Mouse (Mus musculus) telencephalon, adult 2 months (tissue): Measurements from ENCODE around the gene E130308A19Rik.
A peak's percentile ranks its signal among the peaks of the same experiment; 100 is the strongest.

Experiments
- DNase-seq: peaks from one replicate; pipeline ENCODE4 v3.0.0-alpha.2; 2011; ENCODE audit warnings: low read depth, low spot score

E130308A19Rik gene

DNA sequence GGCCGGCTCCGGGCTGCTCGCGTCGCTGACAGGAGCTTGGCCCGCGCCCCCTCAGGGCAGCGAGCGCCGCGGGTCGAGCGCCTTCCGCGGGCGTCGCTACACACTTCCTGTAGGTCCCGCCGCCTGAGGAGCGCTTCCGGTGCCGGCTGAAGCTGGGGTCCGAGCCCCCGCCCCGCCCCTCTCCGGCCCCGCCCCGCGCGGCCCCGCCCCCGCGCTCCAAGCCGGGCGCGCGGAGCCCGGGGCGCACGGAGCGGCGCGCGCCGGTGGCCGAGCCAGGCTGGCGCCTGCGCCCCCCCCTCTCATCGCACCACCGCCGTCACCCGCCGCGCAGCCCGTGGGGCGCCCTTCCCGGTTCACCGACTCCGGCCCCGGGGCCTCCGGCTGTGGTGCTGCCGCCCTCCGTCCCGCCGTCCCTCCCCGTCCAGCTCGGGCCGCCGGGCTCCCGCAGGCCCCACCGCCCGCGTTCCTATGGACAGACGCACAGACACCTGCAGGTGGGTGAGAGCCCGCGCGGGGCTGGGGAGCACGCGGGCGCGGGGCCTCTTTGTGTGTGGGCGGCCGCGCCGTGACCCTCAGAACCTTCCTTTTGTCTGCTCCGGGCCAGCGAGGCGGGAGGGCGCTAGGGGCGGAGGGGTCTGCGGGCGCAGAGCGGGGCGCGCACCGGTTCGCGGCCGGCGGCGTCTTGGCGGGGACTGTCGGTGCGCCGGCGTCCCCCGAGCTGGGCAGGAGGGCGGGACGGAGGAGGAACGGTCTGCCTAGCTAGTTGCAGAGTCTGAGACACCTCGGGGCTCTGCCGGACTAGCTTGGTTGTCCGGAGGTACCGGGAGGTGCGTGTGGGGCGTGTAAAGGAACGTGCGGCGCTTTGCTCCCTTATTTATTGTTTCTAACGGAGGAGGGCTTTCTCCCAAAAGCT lies at the start of gene E130308A19Rik:
Gene E130308A19Rik (plus strand): TSS at position 214 of the 913 bp plus-strand sequence.
- DNase-seq = peak; percentile 34

DNA sequence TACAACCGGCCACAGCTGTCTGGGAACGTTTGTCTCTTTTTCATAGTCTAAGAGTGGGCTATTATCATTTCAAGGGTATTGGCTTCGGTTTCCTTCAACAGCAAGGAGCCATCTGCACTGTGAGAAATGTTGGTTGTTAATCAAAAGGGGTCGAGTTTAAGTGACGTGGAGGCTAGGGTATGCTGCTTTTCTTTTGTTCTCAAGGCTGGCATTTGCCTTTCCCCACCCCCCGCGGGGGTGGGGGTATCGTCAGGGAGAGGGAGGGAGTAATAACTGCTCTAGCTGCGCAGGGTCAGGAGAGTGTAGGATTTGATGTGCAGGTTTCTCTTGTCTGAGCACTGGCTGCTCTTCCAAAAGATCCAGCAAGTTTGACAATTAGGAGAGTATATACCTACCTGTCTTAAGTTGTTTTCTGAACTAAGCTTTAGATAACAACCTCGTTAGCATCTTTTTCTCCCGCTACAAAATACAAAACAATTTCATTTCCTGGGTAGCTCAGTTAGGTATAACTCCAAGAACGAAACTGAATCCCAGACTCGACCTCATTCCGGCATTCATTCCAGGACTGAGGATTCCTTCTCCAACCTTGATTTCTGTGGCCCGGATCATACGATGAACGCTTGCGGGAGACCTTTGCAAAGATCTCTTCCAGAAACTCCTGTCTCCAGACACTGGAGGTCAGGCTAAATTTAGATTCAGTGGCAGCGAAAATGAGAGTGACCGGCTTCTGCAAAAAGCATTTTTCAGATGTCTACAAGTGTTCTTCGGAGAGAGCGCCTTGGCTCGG lies 45.3 kb upstream of the E130308A19Rik start:
- peak; percentile 18 for DNase-seq

DNA sequence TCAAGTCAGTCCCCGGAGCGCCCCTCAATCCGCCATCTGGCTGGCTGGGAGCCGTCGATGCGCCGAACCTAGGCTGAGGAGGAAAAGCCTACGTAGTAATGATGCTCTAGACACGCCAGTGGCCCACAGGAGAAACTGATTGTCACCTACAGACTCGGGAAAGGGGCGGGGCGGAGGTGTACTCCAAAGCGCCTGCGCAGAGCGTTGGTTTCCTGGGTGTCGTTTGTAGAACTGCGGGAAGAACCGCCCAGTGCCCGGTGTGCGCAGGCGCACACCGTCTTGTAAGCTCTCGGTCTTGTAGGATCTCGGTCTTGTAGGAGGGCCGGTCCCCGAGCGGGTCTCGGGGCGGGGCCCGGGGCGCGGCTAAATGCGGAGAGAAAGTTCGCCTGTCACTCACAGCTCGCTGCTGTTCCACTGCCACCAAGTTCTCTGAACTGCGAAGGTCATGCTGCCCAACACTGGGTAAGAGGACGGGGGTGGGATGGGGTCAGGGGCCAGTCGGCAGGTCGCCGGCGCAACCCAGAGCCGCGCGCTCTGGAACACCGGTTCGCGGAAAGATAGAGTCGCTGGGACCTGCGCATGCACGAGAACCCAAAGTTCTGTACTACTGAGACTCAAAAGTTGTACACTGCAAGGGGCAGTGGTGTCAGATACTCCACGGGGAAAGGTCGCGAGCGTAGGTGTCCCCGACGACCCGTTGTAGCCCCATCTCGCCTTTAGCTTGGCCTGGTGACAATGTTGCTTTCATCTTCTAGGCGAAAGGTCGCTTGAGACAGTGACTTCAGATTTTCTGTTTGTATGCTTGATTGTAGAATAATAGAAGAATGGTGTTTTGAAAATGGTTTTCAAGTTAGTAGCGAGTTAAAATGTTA lies 44.5 kb upstream of the E130308A19Rik start, which contains the start of gene Hsdl2:
Gene Hsdl2 (plus strand): TSS at position 250 of the 872 bp plus-strand sequence.
- DNase-seq = peak; percentile 98

DNA sequence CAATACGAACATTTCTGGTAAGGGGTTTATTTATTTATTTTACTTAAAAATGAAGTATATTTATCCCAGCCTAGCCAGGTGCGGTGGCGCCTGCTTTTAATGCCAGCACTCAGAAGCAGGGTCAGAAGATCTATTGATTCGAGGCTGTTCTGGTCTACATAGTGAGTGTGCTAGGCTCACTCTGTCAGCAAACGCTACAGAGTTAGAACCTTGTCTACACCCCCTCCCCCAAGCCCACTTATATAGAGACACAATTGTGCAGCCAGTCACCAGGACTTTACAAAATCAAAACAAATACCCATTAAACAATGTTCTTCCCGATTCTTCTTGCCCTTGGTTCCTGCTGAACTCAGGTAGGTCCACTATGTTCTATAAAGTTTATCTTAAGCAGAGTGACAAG lies 43.8 kb upstream of the E130308A19Rik start:
- DNase-seq = no peak

DNA sequence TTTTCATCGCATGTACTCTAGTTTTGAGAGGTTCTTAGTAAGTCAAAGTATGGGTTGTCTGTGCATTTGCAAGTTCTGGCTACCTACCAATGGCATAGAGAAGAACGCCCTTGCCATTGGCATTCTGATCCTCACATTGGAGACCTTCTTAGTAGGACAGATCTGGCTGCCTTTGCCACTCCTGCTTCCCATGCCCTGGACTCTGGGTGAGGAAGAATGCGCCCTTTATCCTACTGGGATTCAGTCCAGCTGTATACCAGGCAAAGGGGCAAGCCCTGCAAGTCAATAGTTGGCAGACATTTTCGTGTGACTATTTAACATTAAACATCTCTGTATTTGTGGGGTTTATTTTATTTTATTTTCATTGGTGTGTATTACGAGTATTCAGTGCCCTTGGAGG lies 40.9 kb upstream of the E130308A19Rik start:
- no peak for DNase-seq

DNA sequence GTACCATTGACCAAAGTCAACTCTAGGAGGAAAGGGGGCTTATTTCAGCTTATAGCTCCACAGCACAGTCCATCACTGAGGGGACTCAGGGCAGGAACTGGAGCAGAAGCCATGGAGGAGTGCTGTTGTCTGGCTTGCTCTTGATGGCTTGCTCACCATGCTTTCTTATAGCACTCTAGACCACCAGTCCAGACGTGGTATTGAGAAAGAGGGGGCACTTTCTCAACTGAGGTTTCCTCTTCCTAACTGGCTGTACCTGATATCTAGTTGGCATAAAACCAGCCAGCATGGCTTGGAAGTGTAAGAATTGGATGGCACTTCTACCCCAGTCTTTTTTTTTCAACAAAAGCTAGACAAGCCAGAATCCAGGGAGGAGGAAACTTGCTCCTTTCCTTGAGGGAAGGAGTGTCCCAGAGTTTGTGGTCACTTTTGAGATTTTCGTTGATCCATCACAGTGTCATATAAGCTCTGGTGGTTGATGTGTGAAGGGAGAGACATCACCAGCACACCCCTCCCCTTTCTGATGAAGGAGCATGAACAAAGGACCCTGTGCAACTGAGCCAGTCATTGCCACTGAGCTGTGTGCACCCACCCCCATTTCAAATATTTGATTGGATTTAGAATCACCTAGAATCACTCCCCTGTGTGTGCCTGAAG lies 38.7 kb upstream of the E130308A19Rik start:
- DNase-seq = no peak

DNA sequence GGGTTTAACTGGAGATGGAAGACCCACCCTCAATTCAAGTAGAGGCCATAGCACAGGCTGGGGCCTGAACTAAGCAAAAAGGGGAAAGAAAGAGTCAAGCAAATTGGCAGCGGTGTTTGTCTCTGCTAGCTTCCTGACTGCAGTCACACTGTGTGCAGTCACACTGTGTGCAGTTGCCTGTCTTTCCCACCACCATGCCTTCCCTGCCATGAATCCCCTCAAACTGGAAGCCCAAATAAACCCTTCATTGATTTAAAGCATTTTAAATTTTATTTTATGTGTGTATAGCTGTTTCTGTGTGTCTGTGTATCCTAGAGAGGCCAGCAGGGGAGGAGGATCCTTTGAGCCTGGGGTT lies 38.2 kb upstream of the E130308A19Rik start:
- no peak for DNase-seq

DNA sequence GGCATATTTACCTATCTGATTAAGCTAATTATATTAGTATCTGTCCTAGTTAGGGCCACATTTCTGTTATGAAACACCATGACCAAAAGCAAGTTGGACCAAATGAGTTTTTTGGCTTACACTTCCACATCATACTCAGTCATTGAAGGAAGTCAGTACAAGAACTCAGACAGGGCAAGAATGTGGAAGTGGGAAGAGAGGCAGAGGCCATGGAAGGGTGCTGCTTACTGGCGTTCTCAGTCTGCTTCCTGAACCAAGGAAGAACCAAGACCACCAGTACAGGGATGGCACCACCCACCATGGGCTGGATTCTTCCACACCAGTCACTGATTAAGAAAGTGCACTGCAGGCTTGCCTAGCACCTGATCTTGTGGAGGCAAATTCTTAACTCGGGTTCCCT lies 31.4 kb upstream of the E130308A19Rik start:
- DNase-seq = no peak

DNA sequence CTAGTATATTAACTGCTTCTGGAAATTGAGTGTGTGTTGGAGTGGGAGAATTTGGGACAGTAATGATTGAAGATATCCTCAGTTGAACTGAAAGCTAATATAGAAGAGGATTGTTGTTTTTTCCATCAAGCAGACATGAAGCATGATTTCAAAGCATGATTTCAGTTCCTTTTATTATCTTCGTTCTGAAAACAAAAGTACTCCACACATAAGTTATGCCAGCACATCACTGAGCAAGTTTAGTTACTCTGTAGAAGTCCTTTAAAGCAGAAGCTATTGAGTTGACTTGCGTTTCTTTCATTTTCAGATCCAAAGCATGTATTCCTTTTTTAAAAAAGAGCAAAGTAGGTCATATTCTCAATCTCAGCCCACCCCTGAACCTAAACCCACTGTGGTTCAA lies 29.5 kb upstream of the E130308A19Rik start:
- no peak for DNase-seq

DNA sequence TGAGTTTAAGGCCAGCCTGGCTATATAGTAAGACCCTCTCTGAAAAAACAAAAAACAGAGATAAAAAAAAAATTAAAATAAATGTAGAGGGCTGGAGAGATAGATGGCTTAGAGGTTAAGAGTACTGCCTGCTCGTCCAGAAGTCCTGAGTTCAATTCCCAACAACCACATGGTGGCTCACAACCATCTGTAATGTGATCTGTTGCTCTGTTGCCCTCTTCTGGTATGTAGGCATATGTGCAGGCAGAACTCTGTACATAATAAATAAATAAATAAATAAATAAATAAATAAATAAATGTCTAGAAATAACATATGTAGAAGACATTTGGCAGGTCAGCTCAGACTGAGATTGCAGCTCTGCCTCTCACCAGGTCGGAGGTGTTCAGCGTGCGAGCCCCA lies 23.3 kb upstream of the E130308A19Rik start:
- no peak for DNase-seq

DNA sequence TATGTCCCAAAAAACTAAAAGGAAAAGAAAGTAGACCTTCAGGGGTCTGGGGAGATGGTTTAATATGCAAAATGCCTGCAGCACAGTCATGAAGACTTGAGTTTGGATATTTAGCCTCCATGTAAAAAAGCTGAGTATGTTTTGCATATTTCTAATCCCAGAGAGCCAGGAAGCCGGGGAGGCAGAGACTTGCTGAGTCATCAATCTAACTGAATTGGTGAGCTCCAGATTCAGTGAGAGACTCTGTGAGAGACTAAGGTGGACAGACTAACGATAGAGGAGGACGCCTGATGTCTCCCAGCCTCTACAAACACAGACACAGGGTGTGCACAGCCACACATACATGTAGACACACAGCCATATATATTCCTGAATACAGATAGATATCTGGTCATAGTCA lies 21.1 kb upstream of the E130308A19Rik start:
- no peak for DNase-seq

DNA sequence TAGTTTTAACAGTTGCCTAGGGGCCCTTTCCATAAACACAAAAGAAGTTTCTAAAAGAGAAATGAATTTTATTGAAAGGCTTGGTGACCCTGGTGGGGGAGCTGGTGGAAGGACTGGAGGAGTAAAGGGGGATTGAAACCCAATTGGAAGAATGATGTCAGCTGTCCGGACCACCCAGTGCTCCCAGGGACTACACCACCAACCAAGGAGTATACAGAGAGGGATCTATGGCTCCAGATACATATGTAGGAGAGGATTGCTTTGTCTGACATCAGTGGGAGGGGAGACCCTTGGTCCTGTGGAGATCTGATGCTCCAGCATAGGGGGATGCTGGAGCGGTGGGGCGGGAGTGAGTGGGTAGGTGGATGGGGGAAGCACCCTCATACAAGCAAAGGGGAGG lies 20.5 kb upstream of the E130308A19Rik start:
- DNase-seq = no peak

DNA sequence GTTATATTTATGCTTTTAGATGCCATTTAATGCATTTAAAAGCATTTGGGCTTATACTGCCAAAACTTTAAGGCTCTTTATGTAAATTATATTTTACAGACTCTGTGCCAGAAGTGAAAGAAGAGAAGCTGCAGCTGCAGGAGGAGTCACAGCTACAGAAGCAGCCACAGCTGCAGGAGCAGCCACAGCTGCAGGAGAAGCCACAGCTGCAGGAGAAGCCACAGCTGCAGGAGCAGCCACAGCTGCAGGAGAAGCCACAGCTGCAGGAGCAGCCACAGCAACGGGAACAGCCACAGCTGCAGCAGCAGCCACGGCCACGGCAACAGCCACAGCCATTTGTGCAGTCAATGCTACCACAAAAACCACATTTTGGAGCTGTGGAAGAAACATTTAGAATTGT lies 15.6 kb upstream of the E130308A19Rik start:
- no peak for DNase-seq

DNA sequence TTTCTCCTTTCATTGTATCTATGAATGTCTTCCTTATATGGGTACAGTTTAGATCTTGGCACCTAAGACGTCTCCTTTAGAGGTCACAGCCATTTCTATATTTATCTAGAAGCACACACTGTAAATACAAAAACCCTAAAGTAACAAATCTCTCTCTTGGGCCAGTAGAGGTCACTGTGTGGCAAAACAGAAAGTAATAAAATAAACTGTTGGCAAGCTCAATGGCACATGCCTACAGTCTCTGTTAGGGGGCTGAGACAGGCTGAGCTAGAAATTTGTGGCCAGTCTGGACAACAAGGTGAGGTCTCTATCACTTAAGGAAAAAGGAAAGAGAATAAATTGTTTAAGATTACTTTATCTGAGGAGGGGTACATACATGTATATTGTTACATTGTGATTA lies 11.0 kb upstream of the E130308A19Rik start:
- no peak for DNase-seq

DNA sequence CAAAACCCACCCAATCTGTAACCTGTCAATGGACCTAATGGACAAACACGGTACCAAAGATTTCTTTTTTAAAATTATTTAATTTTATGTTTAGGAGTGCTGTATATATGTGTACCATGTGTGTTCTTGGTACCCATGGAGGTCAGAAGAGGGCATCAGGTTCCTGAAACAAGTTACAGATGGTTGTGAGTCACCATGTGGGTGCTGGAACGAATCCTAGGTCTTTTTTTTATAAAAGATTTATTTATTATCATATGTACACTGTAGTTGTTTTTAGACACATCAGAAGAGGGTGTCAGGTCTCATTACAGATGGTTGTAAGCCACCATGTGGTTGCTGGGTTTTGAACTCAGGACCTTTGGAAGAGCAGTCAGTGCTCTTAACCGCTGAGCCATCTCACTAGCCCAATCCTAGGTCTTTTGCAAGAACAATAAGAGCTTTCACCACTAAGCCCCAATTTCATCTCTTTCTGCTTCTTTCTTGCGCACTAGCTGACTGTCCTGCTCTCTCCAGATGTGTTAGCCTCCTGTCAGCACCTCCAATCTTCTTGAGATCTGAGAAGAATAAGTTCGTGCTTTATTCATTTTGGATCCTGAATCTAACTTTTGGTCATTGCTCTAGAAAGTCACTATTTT lies 6.3 kb upstream of the E130308A19Rik start:
- DNase-seq = no peak

DNA sequence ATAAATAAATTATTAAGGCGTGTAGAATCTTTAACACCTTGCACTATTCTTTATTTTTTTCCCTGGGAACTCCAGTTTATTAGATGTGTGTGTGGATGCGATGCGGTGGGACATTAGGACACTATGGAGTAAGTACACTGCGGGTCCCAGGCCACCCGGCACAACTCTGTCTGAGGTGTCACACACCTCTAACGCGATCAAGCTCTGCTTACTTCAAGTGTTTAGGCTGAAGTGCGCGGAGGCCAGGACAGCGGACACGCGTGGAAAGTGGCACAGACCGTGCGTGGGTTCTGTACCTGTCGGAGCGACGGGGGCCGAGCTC lies 374 bp upstream of the E130308A19Rik start:
- no peak for DNase-seq

DNA sequence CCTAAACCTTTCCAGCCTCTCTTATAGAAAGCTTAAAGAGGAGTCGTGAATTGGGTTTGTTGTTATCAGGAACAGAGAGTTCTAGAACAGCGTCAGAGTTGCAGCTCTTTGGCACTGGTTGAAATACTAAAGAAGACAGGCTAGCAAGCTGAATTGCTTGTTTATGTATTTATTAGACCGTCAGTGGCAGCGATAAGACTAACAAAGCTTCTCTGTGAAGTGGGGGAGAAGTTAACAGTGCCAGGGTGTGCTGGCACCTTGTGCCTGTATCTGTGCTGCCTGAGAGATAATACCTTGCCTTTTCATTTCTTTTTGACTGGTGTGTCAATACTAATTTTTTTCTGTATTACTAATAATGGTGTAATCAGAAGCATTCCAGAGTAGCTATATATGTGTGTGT lies 2.2 kb downstream of the E130308A19Rik start:
- no peak for DNase-seq

DNA sequence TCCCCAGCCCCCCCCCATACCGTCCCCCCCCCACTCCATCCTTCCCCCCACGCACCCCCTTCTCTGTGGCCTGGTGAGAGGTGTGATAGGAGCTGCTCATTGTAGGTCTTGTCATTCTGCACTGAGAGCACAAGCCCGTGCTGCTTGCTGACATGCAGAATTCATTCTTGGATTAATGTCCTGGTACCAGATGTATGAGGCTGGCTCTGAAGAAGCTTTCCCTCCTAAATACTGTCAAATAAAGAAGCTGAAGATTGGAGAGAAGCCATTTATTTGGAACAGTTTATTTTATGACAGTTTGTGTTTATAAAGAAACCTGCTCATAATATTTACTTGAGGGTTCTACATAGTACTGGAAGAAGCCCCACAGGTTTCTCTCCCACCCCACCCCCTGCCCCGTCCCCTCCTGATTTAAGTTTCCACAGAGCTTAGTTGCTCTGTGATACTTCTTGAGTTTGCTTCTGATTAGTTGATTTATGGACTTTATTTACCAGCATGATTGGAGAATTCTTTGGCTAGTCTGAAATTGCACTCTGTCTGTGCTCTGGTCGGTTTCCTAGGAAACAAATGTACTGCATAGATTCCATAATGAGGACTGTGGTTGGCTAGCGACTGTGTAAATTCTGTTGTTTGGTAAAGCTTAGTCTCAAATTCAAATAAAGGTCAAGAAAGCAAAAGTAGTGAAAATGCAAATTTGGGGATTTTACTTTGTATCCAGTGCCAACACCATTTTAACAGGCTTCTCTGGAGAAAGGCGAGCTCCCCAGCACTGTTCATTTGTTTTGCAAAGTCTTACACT lies 3.3 kb downstream of the E130308A19Rik start:
- no peak for DNase-seq

DNA sequence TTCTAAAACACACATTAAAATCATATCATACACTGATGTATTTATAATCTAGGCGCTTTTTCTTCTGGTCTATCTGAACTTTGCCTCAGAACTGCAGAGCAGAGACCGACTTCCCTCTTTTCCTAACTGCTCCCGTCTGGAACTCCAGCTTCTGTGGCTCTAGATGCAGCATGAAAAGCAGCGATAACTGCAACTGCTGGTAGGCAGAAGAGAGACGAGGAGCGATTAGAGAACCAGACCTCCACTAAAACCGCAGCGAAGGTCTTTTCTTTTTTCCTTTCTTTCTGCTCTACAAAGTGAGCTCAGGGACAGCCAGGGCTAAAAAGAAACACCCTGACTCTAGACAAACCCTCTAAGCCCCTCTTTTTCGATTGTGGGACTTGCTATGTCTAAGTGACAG lies 4.1 kb downstream of the E130308A19Rik start:
- no peak for DNase-seq

DNA sequence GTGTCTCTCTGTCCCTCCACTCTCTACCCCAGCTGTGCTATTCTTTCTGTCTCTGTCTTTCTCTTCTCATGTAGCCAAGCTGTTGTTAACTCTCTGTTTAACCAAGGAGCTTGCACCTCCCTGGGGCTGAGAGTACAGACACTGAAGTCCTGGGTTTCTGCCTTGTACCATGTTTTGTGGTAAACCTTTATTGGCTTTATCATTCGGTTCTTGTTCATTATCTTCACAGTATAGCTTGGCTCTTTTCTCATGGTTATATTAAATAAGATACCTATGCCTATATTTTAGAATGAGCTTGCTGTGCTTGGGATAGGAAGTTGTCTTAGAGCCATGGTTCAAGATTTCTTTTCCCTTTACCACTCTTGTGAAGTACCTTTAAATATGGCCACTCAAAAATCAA lies 8.5 kb downstream of the E130308A19Rik start:
- DNase-seq = no peak
